Mouse (Mus musculus) olfactory bulb, adult 2 months (tissue): ENCODE measurements around the gene Lhx1. TPM values are rescaled to one million over a fixed set of nuclear protein-coding genes. Genes with fewer than 3 reads are reported as not detected.

ENCODE experiments used
- H3K27ac ChIP-seq: fragments of 200-500 bp; 2 replicates; pipeline ENCODE4 v1.5.1; 2012; ENCODE audit warnings: low read depth, low read length; ENCODE audit not compliant: insufficient read depth
- H3K4me1 ChIP-seq: fragments of 200-500 bp; 2 replicates; pipeline ENCODE4 v1.6.1; 2012; ENCODE audit warnings: low read length; ENCODE audit not compliant: control insufficient read depth, insufficient read depth
- H3K4me3 ChIP-seq: fragments of 200-500 bp; 2 replicates; pipeline ENCODE4 v1.5.1; 2012; ENCODE audit warnings: mild to moderate bottlenecking, low read depth, low read length, moderate library complexity; ENCODE audit not compliant: insufficient read depth
- CTCF ChIP-seq: fragments of 200-500 bp; IDR thresholded peaks from 2 replicates; pipeline ENCODE4 v1.5.1; 2012; ENCODE audit warnings: low read depth, mild to moderate bottlenecking, low read length, moderate library complexity; ENCODE audit not compliant: insufficient read depth
- POLR2A ChIP-seq: fragments of 200-500 bp; IDR thresholded peaks from 2 replicates; pipeline ENCODE4 v1.6.1; 2012; ENCODE audit warnings: mild to moderate bottlenecking, low read depth, low read length, moderate library complexity; ENCODE audit not compliant: insufficient read depth
- WGBS: fragments of 180-500 bp; shearing (Covaris S2); methylation state at CpG from one replicate; pipeline ENCODE4 v1.1.7; 2018; 5-methylcytosine and 5-hydroxymethylcytosine counted together
- polyA plus RNA-seq: library from polyadenylated mRNA; stranded (reverse); fragments of >200 nt; gene quantifications from 2 replicates; pipeline ENCODE4 v1.2.4, GENCODE M21; 2012; ENCODE audit warnings: low replicate concordance; ENCODE audit not compliant: missing spikeins, insufficient read depth, insufficient read length

Gene Lhx1
- polyA plus RNA-seq, 1 experiment, result not detected

GRCm38 (mm10) chr11:84521751-84522299, 3.5 kb downstream of the Lhx1 start:
- TF ChIP-seq CTCF (no peak), POLR2A (no peak)
- no peak overlapping the region for H3K27ac ChIP-seq
- no peak overlapping the region for H3K4me3 ChIP-seq
- peaks cover 9% of the 10 kb centered on the region; the same call in 1 of the 2 replicates for H3K4me1 ChIP-seq
- 6% methylated on average over 24 of the region's 24 CpGs for WGBS

- Histone ChIP-seq H3K27ac (no peak overlapping the region), H3K4me1 (peaks cover 9% of the 10 kb centered on the region; the same call in 1 of the 2 replicates), H3K4me3 (no peak overlapping the region)
- 7% methylated on average over 3 of the region's 3 CpGs for WGBS
- TF ChIP-seq POLR2A (no peak), CTCF (no peak)
Observed at GRCm38 (mm10) chr11:84521071-84521390, 4.3 kb downstream of the Lhx1 start.

- Histone ChIP-seq H3K4me3 (no peak overlapping the region), H3K27ac (no peak overlapping the region), H3K4me1 (peaks cover 9% of the 10 kb centered on the region; the same call in 1 of the 2 replicates)
- WGBS, result 2% methylated on average over 31 of the region's 31 CpGs
- TF ChIP-seq CTCF, result no peak
- no peak for TF ChIP-seq POLR2A
Observed at GRCm38 (mm10) chr11:84520269-84521070, 4.9 kb downstream of the Lhx1 start.

DNA sequence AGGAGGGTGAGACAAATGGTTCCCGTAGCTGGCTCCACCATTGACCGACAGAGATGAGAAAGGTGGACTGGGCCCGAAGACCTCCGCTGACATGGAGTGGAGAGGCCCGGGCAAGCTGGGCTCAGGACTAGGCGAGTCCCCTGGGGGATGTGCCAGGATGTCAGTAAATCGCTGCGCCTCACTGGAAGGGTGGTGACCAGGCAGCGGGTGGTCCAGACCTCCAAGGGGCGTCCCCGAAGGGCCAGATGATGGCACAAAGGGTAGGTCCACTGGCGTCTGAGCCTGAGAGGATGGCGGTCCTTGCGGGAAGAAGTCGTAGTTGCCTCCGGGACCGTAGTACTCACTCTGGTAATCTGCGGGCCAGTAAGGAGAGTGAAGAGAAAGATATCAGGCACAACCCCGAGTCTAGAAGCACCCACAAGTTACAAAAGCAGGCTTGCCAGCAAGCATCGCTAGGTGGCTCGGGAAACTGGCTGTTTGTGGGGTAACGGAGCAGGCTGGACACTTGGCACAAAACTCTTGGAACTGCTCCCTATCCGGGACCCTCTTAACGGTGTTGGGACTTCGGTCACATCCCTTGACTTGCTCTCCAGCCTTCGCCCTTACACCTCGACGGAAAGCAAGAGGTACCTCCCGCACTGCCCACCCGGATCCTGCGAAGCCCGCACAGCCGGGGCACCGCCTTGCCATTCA, 5.6 kb downstream of the Lhx1 start:
- WGBS, result 4% methylated on average over 34 of the region's 34 CpGs
- no peak overlapping the region for H3K4me3 ChIP-seq
- H3K4me1 ChIP-seq, result 0 out of 2 replicates have a peak, but pooled peaks cover 4% of the 10 kb centered on the region
- H3K27ac ChIP-seq, result no peak overlapping the region
- TF ChIP-seq CTCF (no peak), POLR2A (no peak)

DNA sequence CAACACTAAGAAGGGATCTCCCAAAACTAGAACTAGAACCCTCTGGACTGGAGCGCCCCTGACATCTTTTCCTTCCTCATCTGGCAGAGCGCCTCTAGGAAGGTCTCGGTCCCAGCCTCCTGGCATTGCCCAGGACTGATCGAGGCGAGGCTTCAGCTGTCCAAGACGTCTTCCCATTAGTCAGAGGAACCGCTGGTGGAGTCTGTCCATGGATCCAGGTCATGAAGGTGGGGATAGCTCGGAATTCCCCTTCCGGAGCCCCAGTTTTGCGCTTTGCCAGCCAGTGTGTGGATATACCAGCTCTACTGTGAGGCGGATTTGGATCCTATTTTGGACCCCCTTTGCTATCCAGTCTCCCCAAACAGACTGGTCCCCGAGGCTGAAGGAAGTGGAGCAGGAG, 6.3 kb downstream of the Lhx1 start:
- Histone ChIP-seq H3K27ac (no peak overlapping the region), H3K4me1 (0 out of 2 replicates have a peak, but pooled peaks cover 3% of the 10 kb centered on the region), H3K4me3 (no peak overlapping the region)
- TF ChIP-seq CTCF, result no peak
- no peak for TF ChIP-seq POLR2A
- 8% methylated on average over 12 of the region's 12 CpGs for WGBS

GRCm38 (mm10) chr11:84518261-84518660, 7.1 kb downstream of the Lhx1 start:
- WGBS, result 26% methylated on average over 5 of the region's 5 CpGs
- H3K4me1 ChIP-seq, result peaks cover 3% of the 10 kb centered on the region; the same call in 1 of the 2 replicates
- TF ChIP-seq POLR2A, result no peak
- TF ChIP-seq CTCF, result no peak
- no peak overlapping the region for H3K27ac ChIP-seq
- no peak overlapping the region for H3K4me3 ChIP-seq

DNA sequence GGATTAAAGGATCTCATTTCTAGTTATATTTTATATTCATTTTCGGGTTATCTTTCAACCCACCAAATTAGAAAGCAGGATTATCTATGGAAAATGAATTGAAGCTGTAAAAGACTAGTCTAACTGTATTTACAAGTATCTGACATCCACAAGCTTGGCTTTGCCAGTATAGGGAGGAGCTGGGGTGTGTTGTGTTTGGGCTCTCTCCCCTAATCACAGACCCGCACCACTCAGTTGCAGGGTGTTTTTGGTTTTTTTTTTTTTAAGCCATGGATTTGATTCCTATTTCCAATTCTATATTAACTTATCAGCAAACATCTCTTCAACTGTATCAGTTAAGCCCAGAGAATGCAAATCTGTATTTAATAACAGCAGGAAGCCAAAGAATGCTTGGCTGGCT, 7.9 kb downstream of the Lhx1 start:
- 21% methylated on average over 2 of the region's 2 CpGs for WGBS
- H3K4me1 ChIP-seq, result peaks cover 3% of the 10 kb centered on the region; the same call in 1 of the 2 replicates
- no peak overlapping the region for H3K4me3 ChIP-seq
- H3K27ac ChIP-seq, result no peak overlapping the region
- no peak for TF ChIP-seq CTCF
- no peak for TF ChIP-seq POLR2A

- Histone ChIP-seq H3K4me1 (peaks cover 3% of the 10 kb centered on the region; the same call in 1 of the 2 replicates), H3K4me3 (no peak overlapping the region), H3K27ac (no peak overlapping the region)
- no peak for TF ChIP-seq POLR2A
- TF ChIP-seq CTCF, result no peak
- WGBS, result 8% methylated on average over 14 of the region's 14 CpGs
Observed at GRCm38 (mm10) chr11:84516501-84517240, 8.7 kb downstream of the Lhx1 start.
